Mouse (Mus musculus): Measurements from ENCODE around the gene Gm21778. TPM values are rescaled to one million over a fixed set of nuclear protein-coding genes. Genes with fewer than 3 reads are reported as not detected.
"Not testable (repeated sequence)": the region's sequence is repeated elsewhere in the genome, so short reads cannot be mapped to it uniquely, and the experiment has no call there.

The Gm21778 gene
- not detected for polyA plus RNA-seq (2017; shearing (Covaris generic))

DNA sequence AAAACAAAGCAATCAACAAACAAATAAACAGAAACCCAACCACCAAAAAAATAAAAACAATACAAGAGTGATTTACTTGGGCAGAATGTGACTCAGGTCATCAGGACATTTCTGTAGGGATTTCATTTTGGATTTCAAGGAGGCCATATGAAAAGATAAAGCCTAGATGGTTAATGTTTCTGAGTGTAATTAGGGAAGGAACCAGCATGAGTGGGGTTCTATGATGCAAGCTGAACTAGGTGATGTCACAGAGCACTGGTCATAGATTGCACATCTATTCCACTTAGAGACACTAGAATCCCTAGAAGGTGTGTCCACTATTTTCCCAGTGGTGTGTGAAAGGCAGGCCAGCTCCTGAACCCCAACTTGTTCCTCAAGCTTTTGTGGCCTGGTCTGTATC lies at the start of gene Gm21778:
Gene Gm21778 (plus strand): TSS at position 301 of the 400 bp plus-strand sequence.
- not testable (repeated sequence) for ATAC-seq

Other genes with a start within 250 kb of the Gm21778 start
- gene Gm20914, start 216.5 kb upstream of the Gm21778 start, polyA plus RNA-seq (2017; shearing (Covaris generic)) = not detected
- not detected for gene Gm28171, start 149.1 kb upstream of the Gm21778 start, polyA plus RNA-seq (2017; shearing (Covaris generic))